Mouse (Mus musculus): Measurements from ENCODE around the gene Preb. TPM values are rescaled to one million over a fixed set of nuclear protein-coding genes. Genes with fewer than 3 reads are reported as not detected.

Gene Preb
- total RNA-seq, 2 experiments from 2014 or later = 76.7 to 86.2 TPM

DNA sequence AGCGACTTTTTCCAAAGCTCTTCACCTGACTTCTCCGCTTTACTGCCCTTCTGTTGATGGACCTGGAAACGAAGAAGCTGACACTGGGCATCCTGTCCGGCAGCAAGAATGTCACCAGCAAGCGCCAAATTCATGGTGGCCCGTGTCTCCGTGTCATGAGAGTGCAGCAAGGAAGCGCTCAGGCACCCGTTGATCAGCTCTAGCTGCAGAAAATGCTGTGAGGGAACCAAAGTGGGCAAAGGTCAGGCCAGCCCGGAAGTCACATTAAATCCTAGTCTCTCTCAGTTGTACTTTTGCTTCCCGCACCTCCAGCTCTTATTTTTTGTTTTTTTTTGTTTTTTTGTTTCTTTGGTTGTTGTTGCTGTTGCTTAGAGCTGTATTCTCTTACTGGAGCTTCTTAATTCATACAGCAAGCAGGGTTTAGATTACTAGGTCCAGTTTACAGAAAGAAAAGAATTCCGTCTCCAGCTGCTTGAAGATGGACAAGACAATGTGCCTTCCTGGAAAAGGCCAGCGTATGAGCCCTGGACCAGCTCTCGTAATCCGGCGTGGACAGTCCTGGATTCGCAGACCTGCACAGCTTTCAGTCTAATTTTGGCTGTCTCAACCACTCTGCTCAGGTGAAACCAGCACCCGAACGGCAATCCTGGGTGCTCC lies 835 bp downstream of the Preb start:
- intact Hi-C loops (cut with DNase I) = no loop called here
- no peak for DNase-seq

GRCm38 (mm10) chr5:30957891-30958290 lies 2.3 kb downstream of the Preb start:
- intact Hi-C loops (cut with DNase I) = no loop called here
- no peak for DNase-seq

GRCm38 (mm10) chr5:30955751-30956150 lies 4.4 kb downstream of the Preb start:
- no peak for DNase-seq
- intact Hi-C loops (cut with DNase I) = no loop called here

- intact Hi-C loops (cut with DNase I) = no loop called here
- no peak for DNase-seq
These were observed 5.6 kb downstream of the Preb start for GRCm38 (mm10) chr5:30954556-30954955.

DNA sequence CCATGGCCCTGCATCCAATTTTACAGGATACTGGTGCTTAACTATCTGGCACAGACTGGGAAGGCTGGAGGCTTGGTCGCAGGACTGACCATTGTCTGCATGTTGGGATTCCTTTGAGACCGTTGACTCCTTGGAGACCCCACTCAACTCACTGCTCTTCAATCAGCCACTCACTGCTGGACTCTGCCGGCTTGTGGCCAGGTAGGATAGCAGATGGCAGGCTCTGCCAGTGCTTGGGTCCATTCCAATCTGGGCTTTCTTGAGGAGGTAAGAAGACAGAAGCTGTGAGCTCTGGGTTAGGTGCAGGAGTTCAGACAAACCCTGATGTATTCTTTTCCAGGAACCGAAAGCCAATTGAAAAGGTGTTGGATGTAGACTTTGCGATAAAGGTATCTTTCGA lies 6.1 kb downstream of the Preb start:
- no peak for DNase-seq
- intact Hi-C loops (cut with DNase I) = no loop called here

DNA sequence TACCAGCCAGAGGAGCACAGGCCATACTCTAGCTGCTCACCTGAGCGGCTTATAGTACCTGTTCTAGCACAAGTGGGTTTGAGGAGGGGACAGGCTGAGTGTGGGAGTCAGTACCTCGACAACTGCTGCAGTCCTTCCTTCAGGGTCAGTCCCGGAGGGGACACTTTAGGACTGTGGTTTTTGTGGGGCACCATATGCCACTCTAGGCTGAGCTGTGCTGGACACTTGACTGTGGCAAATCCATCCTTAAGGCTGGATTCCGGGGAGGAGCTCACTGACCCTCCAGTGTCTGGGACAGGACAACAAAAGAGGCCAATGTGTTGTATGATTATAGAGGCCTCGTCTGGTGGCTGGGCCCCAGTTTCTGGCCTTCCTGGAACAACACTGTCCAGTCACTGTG lies 7.6 kb downstream of the Preb start:
- DNase-seq = no peak
- intact Hi-C loops (cut with DNase I) = no loop called here

GRCm38 (mm10) chr5:30951706-30952105 lies 8.5 kb downstream of the Preb start:
- intact Hi-C loops (cut with DNase I) = no loop called here
- no peak for DNase-seq

DNA sequence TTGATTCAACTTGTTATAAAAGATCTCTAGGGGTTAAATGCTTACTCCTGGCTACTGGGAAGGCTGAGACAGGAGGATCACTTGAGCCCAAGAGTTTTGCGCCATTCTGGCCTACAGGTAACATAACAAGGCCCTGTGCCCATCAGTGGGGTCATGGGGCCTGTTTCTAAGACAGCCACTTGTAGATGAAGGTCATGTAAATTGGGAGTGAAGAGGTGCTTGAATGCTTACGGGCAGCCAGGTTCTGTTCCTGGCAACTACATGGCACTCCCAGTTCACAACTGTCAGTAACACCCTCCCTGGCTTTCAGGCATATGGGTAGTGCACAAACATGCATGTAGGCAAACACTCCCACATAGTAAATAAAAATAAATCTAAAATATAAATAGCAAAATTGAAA lies 9.2 kb downstream of the Preb start:
- intact Hi-C loops (cut with DNase I) = no loop called here
- DNase-seq = no peak

GRCm38 (mm10) chr5:30950451-30950850 lies 9.7 kb downstream of the Preb start:
- intact Hi-C loops (cut with DNase I) = no loop called here

GRCm38 (mm10) chr5:30949654-30950326 lies 10.4 kb downstream of the Preb start:
- peak; percentile 86 to 87 for DNase-seq
- intact Hi-C loops (cut with DNase I) = no loop called here

More at GRCm38 (mm10) chr5:30950451-30950850, 9.7 kb downstream of the Preb start:
- DNase-seq = no peak

DNA sequence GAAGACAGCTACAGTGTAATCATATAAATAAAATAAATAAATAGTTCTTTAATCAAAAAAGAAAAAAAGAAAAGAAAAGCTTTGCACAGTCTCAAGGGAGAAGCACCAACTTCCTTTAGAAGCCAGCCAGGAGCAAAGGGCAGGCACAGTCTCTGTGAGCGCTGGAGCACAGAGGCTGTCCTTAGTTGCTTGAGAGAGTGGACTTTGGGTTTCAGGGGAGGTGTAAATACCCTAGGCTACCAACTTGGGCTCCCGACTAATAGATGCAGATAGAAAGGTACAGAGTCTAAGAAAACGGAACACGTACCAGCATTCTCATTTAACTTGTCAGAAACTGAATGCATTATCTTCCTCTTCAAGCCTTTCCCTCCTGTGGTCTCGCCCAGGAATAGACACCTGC lies 11.5 kb downstream of the Preb start:
- intact Hi-C loops (cut with DNase I) = no loop called here
- no peak for DNase-seq

DNA sequence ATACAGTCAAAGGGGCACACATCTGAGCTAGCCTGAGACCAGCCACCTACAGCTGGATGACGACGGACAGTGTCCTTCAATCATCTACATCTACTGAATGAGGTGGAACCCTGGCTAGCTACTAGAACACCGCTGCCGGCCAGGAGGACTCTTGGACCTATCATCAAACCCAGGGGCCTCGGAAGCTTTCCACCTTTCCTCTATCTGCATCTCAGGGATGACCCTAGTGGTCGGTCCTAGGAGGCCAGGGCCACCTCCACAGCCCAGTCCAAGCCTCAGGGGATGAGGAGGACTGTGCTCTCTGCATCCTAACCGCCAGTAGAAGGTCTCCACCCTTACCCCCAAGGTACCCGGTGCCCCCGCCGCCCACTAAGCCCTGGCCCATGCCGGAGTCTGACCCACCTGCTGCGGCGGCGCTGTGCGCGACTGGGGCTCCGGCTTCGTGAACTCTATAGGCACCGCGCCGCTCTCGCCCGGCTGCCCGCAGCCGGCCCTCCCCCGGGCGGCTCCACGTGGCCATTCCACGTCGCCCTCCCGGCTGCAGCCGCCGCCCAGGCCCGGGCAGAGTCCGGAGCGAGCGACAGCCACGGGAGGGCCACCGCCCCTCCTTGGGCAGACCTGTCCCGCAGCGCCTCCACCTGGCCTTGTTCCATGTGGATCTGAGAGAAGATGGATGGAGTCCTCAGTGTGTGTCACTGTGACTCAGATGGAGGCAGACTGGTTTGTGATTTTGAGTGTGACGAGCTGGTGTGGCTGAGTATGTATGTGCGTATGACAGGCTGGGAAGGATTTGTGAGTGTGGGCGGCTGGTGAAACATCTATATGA lies 15.0 kb downstream of the Preb start, which contains the start of gene Cgref1:
Gene Cgref1 (minus strand): TSS at position 636 of the 826 bp plus-strand sequence.
- intact Hi-C loops (cut with DNase I) = no loop called here
- DNase-seq = peak in 1 of 2 experiments; percentile 65

DNA sequence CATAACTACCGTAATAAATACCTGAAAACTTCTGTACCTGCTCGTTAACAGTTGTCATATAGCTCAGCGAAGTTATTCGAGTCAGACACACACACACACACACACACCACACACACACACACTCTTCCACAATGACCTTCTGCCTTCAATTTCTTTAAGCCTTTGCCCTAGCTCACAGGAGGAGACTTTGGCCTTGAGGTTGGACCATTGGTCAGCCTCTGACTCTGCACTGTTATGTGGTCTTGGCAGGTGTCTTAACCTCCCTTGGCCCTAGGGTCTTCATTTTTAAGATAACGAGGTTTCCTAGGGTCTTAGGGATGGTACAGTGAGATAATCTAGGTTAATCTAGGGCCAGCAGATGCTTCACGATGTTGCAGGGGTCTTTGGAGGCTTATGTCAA lies 15.8 kb downstream of the Preb start:
- no peak for DNase-seq
- intact Hi-C loops (cut with DNase I) = no loop called here

DNA sequence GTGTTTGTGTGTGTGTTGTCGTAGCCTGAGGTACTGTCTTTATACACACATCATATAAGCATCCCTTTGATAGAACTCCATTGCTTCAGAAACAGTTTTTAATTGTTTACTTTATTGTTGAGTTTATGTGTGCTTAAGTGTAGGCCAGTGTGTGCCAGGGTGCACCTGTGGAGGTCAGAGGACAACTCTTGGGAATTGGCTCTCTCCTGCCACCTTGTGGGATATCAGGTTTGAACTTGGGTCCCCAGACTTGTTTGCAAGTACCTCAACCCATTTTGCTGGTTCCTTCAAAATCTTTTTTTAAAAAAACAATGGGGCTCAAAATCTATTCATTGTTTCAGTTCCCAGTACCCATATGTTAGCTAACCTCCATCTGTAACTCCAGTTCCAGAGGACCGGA lies 17.2 kb downstream of the Preb start:
- intact Hi-C loops (cut with DNase I) = no loop called here
- DNase-seq = no peak

DNA sequence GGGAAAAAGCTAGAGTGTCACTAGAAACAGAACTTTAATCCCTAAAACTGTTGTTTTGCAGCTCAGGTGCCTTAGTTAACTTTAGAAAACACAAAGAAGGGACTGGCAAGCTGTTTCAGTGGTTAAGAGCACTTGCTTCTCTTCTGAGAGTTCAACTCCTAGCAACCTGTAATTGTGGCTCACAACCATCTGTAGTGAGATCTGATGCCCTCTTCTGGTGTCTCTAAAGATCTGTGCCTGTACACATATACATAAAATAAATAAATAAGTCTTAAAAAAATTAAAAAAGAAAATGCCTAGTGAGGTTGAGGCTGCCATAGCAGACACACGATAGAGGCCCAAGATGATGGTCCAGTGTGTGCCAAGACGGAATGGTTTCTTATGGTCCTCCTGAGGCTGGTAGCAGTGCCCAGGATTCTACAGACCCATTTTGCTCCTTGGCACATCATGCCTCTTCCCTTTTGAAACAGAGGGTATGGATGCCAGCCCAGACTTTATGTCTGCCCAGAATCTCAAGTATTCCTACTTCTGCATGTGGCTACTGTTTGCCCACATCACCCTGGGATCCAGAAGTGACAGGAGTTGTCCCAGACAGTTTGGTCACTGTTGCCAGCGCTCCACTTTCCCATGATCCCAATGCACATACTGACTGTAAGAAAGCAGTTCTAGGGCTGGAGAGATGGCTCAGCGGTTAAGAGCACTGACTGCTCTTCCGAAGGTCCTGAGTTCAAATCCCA lies 25.3 kb downstream of the Preb start:
- intact Hi-C loops (cut with DNase I) = no loop called here
- DNase-seq = no peak

DNA sequence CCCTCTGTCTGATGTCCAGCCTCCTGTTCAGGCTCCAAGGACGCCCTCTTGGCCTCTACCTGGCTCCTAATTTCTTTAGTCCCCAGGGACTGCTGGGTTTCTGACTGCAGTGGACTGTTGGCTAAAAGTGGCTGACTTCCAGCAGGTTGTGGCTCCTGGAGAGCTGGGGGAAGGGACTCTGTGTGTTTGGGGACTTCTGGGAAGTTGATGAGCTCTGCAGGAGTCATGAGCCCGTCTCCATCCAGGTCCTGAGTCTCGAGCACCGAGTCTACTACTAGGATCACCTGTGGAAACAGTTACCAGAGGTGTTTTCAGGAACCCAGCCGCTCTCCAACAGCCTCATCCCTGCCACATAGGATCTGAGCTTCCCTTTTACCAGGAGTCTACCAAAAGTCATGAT lies 26.5 kb downstream of the Preb start:
- no peak for DNase-seq
- intact Hi-C loops (cut with DNase I) = no loop called here

- no peak for DNase-seq
- intact Hi-C loops (cut with DNase I) = loop anchor here (2.0 kb wide), 1 partner anchor 73 kb away; no protein-coding TSS in a partner anchor
These were observed 28.8 kb downstream of the Preb start for GRCm38 (mm10) chr5:30931378-30931777.

DNA sequence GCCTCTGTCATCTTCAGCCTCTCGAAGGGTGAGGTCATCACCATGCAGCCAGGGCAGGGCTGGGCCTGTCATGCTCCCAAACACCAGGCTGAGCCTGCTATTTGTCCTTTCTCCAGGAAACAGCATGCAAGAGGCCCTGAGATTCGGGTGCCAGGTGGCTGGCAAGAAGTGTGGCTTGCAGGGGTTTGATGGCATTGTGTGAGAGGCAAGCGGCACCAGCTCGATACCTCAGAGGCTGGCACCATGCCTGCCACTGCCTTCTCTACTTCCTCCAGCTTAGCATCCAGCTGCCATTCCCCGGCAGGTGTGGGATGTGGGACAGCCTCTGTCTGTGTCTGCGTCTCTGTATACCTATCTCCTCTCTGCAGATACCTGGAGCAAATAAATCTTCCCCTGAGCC lies 29.3 kb downstream of the Preb start:
- no peak for DNase-seq
- intact Hi-C loops (cut with DNase I) = loop anchor here (2.0 kb wide), 1 partner anchor 74 kb away; no protein-coding TSS in a partner anchor

- DNase-seq = peak; percentile 64 to 77
- intact Hi-C loops (cut with DNase I) = loop anchor here (2.0 kb wide), 1 partner anchor 75 kb away; no protein-coding TSS in a partner anchor
These were observed 30.0 kb downstream of the Preb start for GRCm38 (mm10) chr5:30930121-30930520.

GRCm38 (mm10) chr5:30927945-30928529 lies 32.1 kb downstream of the Preb start:
- no peak for DNase-seq
- intact Hi-C loops (cut with DNase I) = loop anchor here (2.0 kb wide), 1 partner anchor 71 kb away; no protein-coding TSS in a partner anchor

Data from gastrocnemius, postnatal 36 days (tissue).